Mouse (Mus musculus) stomach, embryonic 15.5 days (tissue): ENCODE data around the gene Polr1b. TPM values are rescaled to one million over a fixed set of nuclear protein-coding genes. Genes with fewer than 3 reads are reported as not detected.

ENCODE experiments used
- ATAC-seq: fragments of 200-750 bp; cut with Nextera tagmentation; 2 replicates; pipeline ENCODE4 v1.8.0; 2017; ENCODE audit warnings: low read depth, moderate number of reproducible peaks, moderate TSS enrichment; ENCODE audit not compliant: insufficient read depth, low FRiP score
- H3K27ac ChIP-seq: fragments of 300-500 bp; sonication (generic); 2 replicates; pipeline ENCODE4 v1.5.1; 2015; ENCODE audit warnings: mild to moderate bottlenecking, inconsistent platforms
- H3K27me3 ChIP-seq: fragments of 300-500 bp; sonication (generic); replicated peaks from 2 replicates; pipeline ENCODE4 v1.6.1; 2015; ENCODE audit warnings: inconsistent platforms
- H3K36me3 ChIP-seq: fragments of 300-500 bp; sonication (generic); 2 replicates; pipeline ENCODE4 v1.6.1; 2015; ENCODE audit warnings: inconsistent platforms
- H3K4me1 ChIP-seq: fragments of 300-500 bp; sonication (generic); 2 replicates; pipeline ENCODE4 v1.6.1; 2015; ENCODE audit warnings: inconsistent platforms
- H3K4me2 ChIP-seq: fragments of 300-500 bp; sonication (generic); 2 replicates; pipeline ENCODE4 v1.6.1; 2015; ENCODE audit warnings: mild to moderate bottlenecking, inconsistent platforms
- H3K4me3 ChIP-seq: fragments of 300-500 bp; sonication (generic); replicated peaks from 2 replicates; pipeline ENCODE4 v1.5.1; 2015; ENCODE audit warnings: inconsistent platforms
- H3K9ac ChIP-seq: fragments of 300-500 bp; sonication (generic); 2 replicates; pipeline ENCODE4 v1.6.1; 2015; ENCODE audit warnings: inconsistent platforms
- H3K9me3 ChIP-seq: fragments of 300-500 bp; sonication (generic); 2 replicates; pipeline ENCODE4 v1.6.1; 2016; ENCODE audit warnings: inconsistent platforms
- WGBS: fragments of 180-500 bp; shearing (Covaris S2); methylation state at CpG from one replicate; pipeline ENCODE4 v1.1.7; 2015; 5-methylcytosine and 5-hydroxymethylcytosine counted together
- polyA plus RNA-seq: library from polyadenylated mRNA; unstranded; fragments of >200 nt; fragmentation: Nextera tagmentation; extraction: Ambion mirVana; gene quantifications from 2 replicates; pipeline ENCODE4 v1.2.1, GENCODE M21; 2015

Gene Polr1b
- polyA plus RNA-seq, 1 experiment from 2014 or later, result 26.9 TPM

DNA sequence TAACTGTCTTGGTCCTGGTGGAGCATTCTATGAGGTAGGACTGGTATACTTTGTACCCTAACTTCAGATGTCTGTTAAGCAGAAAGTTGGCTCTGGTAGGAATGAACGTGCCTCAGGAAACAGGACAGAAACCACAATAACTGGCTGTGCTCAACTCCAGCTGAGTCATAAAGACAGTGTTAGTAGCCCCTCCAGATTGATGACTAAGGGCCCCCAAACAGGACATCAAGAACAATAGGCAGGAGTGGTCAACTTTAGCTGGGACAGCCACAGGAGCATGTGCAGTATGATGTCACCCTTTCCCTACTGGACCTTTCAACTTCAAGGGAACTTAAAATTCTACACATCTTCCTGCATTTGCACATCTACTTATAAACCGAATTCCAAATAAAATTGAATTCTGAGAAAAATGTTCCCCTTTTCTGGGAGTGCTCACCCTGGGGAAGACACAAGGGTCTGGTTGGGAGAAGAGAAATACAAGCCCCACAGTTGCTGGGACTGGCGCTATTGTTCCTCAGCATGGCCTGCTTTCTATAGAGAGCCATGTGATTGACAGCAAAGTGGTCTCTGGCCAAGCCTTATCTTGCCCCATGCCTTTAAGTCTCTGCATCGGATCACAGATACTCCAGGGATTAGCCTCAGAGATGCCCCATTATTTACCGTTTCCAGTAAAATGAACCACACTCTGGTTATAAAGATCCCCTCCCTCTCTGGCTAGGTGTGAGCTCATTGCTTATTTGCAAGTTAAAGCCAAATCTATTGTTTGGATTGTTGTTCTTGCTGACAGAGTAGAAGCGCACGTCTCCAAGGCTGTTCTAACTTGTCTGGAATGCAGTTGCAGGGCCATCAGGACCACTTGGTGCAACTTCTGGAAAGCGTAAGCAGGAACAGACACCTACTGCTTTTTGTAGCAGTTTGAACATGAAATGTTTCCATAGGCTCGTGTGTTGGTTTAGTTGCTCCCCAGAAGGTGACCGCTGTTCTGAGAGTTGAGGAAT, 66.0 kb downstream of the Polr1b start:
- no peaks in the 10 kb centered on the region for H3K36me3 ChIP-seq
- no peaks in the 10 kb centered on the region for H3K9me3 ChIP-seq
- 64% methylated on average over 10 of the region's 10 CpGs for WGBS
- 0 out of 2 replicates have a peak overlapping the region, but pooled peaks have one; percentile 22 for H3K27ac ChIP-seq
- no peaks in the 10 kb centered on the region for H3K4me1 ChIP-seq
- ATAC-seq, result no peak
- no peak overlapping the region for H3K4me3 ChIP-seq
- no peaks in the 10 kb centered on the region for H3K27me3 ChIP-seq
- no peak overlapping the region for H3K9ac ChIP-seq
- H3K4me2 ChIP-seq, result no peak overlapping the region

DNA sequence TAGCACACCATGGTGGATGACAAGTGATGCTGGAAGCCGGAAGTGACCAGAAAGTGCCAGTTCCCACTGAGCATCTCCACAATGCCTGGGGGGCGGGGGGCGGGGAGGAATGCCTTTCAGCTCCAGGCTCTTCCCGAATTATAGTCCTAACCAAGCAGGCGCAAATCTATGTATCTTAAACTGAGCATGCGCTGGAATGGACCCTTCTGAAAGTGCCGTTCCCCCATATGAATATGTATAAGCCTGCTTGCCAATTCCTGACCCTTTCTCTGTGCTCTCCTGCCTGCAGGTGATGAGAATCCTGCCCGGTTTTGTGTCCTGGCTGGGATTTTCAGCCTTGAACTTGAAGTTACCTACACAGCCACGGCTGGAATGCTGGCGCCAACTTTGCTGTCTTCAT, 72.6 kb downstream of the Polr1b start:
- no peak overlapping the region for H3K9ac ChIP-seq
- no peak for ATAC-seq
- H3K27ac ChIP-seq, result no peak overlapping the region
- WGBS, result 44% methylated on average over 10 of the region's 10 CpGs
- H3K4me2 ChIP-seq, result no peak overlapping the region
- H3K4me3 ChIP-seq, result no peak overlapping the region
- H3K4me1 ChIP-seq, result no peaks in the 10 kb centered on the region
- no peaks in the 10 kb centered on the region for H3K9me3 ChIP-seq
- H3K27me3 ChIP-seq, result no peaks in the 10 kb centered on the region
- no peaks in the 10 kb centered on the region for H3K36me3 ChIP-seq

DNA sequence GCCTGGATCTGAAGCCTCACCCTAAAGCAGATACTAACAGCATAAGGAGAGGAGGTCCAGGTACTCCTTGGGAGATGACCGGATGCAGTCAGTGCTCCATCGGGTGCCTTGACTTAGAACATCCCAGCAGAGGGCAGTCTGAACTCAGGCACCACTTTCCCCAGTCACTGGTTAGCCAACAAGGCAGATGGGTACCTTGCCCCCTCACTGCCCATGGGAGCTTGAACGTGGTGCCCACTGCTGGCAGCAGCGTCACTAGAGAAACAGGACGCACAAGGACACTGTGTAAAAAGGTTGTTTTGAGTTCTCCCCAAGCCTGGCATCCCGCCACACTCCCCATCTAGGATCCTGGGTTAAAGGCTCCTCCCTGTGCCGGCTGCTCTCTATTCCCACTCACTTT, 73.7 kb downstream of the Polr1b start:
- H3K27me3 ChIP-seq, result no peaks in the 10 kb centered on the region
- H3K9me3 ChIP-seq, result no peaks in the 10 kb centered on the region
- no peaks in the 10 kb centered on the region for H3K4me1 ChIP-seq
- H3K9ac ChIP-seq, result no peak overlapping the region
- no peak overlapping the region for H3K4me3 ChIP-seq
- WGBS, result 38% methylated on average over 7 of the region's 7 CpGs
- H3K36me3 ChIP-seq, result no peaks in the 10 kb centered on the region
- no peak overlapping the region for H3K4me2 ChIP-seq
- no peak overlapping the region for H3K27ac ChIP-seq
- no peak for ATAC-seq

DNA sequence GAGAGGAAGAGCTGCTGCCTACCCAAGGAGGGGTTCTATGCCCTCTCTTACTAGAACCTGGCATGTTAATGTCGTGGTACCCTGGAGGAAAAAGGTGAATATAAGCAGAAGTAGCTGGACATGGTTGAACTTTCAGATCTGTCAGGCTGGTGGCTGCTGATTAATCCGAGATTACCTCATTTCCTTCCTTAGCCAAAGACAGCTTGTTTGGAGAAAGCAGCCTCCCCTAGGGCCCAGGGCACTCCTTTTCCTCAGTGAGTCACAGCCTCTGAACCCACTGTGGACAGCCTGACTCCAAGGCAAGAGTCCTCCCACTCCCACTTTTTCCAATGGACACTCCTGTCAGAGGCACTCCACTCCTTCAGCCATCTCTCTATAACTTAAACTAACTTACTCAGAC, 74.8 kb downstream of the Polr1b start:
- Histone ChIP-seq H3K27me3 (no peaks in the 10 kb centered on the region), H3K27ac (no peak overlapping the region), H3K4me1 (no peaks in the 10 kb centered on the region), H3K36me3 (no peaks in the 10 kb centered on the region), H3K9me3 (no peaks in the 10 kb centered on the region), H3K4me2 (no peak overlapping the region), H3K9ac (no peak overlapping the region), H3K4me3 (no peak overlapping the region)
- ATAC-seq, result no peak
- WGBS, result 59% methylated on average over 2 of the region's 2 CpGs

Other genes with a start within 250 kb of the Polr1b start
- 4.7 and 4.8 TPM in 2 replicates for gene Fbln7, start 238.0 kb upstream of the Polr1b start, polyA plus RNA-seq
- 6.1 and 6.6 TPM in 2 replicates for gene Zc3h8, start 156.9 kb upstream of the Polr1b start, polyA plus RNA-seq
- 1.7 and 2.2 TPM in 2 replicates for gene Zc3h6, start 133.6 kb upstream of the Polr1b start, polyA plus RNA-seq
- gene Gm10762, start 133.3 kb upstream of the Polr1b start, polyA plus RNA-seq, result 15.2 and 15.4 TPM in 2 replicates
- gene Vinac1, start 52.8 kb upstream of the Polr1b start, polyA plus RNA-seq, result 0.08 and 0.09 TPM in 2 replicates
- 13.4 TPM in 2 replicates for gene Ttl, start 35.1 kb upstream of the Polr1b start, polyA plus RNA-seq
- gene Chchd5, start 28.7 kb downstream of the Polr1b start, polyA plus RNA-seq, result 23.1 and 23.2 TPM in 2 replicates
- gene Slc20a1, start 97.8 kb downstream of the Polr1b start, polyA plus RNA-seq, result 26.8 and 29.4 TPM in 2 replicates
- gene Ckap2l, start 196.2 kb downstream of the Polr1b start, polyA plus RNA-seq, result 32.7 and 35.4 TPM in 2 replicates
- 0.22 and 0.68 TPM in 2 replicates for gene Il1a, start 209.0 kb downstream of the Polr1b start, polyA plus RNA-seq